In genomic region chr6:103366782-103367491, GRCm38 (mm10) we compare ENCODE assay signal across 20 mouse cellular contexts.
"Had no signal": no experiment of that assay in that cellular context is flagged by ENCODE, and none has a peak within 500 bp of the region (broad histone marks: within the 10 kb centered on the region; RNA-seq: fewer than 3 reads in every experiment).

No protein-coding gene starts in this region.

- H3K27ac ChIP-seq: intestine, embryonic 15.5 days; kidney, embryonic 15.5 days; layer of hippocampus, adult 2 months; liver, embryonic 15.5 days; lung, embryonic 15.5 days; midbrain, embryonic 13.5 days; stomach, embryonic 15.5 days had no signal

- H3K36me3 ChIP-seq: intestine, embryonic 15.5 days; kidney, embryonic 15.5 days; liver, embryonic 15.5 days; lung, embryonic 15.5 days; midbrain, embryonic 13.5 days; stomach, embryonic 15.5 days had no signal

- H3K4me1 ChIP-seq: intestine, embryonic 15.5 days; kidney, embryonic 15.5 days; liver, embryonic 15.5 days; lung, embryonic 15.5 days; midbrain, embryonic 13.5 days; stomach, embryonic 15.5 days had no signal

- H3K9me3 ChIP-seq: intestine, embryonic 15.5 days; kidney, embryonic 15.5 days; liver, embryonic 15.5 days; lung, embryonic 15.5 days; midbrain, embryonic 13.5 days; stomach, embryonic 15.5 days had no signal

- H3K4me2 ChIP-seq: intestine, embryonic 15.5 days; kidney, embryonic 15.5 days; liver, embryonic 11.5 days; liver, embryonic 15.5 days; lung, embryonic 15.5 days; midbrain, embryonic 13.5 days; stomach, embryonic 15.5 days had no signal

- H3K4me3 ChIP-seq: intestine, embryonic 15.5 days; kidney, embryonic 15.5 days; layer of hippocampus, adult 2 months; liver, embryonic 15.5 days; lung, embryonic 15.5 days; midbrain, embryonic 13.5 days; stomach, embryonic 15.5 days had no signal

- DNase-seq: kidney, adult 11 months; kidney, adult 8-10 months; kidney, postnatal 10 days; kidney, postnatal 4 days; layer of hippocampus, adult 9-11 months; lung, adult 18-20 months; lung, postnatal 10 days; lung, postnatal 36 days; right cerebral cortex, adult 18-20 months; right cerebral cortex, postnatal 14 days; right cerebral cortex, postnatal 4 days; thymus, postnatal 25 days had no signal

- ATAC-seq: intestine, embryonic 15.5 days; midbrain, embryonic 13.5 days had no signal

- H3K27me3 ChIP-seq: intestine, embryonic 15.5 days; kidney, embryonic 15.5 days; liver, embryonic 15.5 days; lung, embryonic 15.5 days; midbrain, embryonic 13.5 days; stomach, embryonic 15.5 days had no signal

- H3K9ac ChIP-seq: intestine, embryonic 15.5 days; kidney, embryonic 15.5 days; liver, embryonic 15.5 days; lung, embryonic 15.5 days; midbrain, embryonic 13.5 days; stomach, embryonic 15.5 days had no signal
